Mouse (Mus musculus): ENCODE data around the gene Slc12a6.

- TF ChIP-seq CTCF (IDR thresholded peaks at IDR 0.05; ENCODE audit: low read depth) (no peak), EP300 (IDR thresholded peaks at IDR 0.05; ENCODE audit: low read depth) (no peak)
Measured at GRCm38 (mm10) chr2:112393958-112394357, 128.3 kb downstream of the Slc12a6 start.
